Mouse (Mus musculus) MEL (cell line): ENCODE measurements around the gene Ccdc22.

Experiments used
- CHD1 ChIP-seq: IDR thresholded peaks from 2 replicates; pipeline ENCODE4 v1.6.1; 2012; ENCODE audit warnings: low read depth, mild to moderate bottlenecking, inconsistent platforms, low read length, improper control_type of control experiment
- CHD2 ChIP-seq: IDR thresholded peaks from 2 replicates; pipeline ENCODE4 v1.6.1; 2011; ENCODE audit warnings: low read length, improper control_type of control experiment
- CTCF ChIP-seq, 3 experiments: IDR thresholded peaks in 2 of 3; conservative IDR thresholded peaks in 1 of 3; 2 replicates each; pipeline ENCODE4 v1.5.1; 2011 to 2012; ENCODE audit warnings: low read length in 3 of 3, low read depth in 2 of 3, mild to moderate bottlenecking in 2 of 3, improper control_type of control experiment in 1 of 3, inconsistent platforms in 1 of 3, mixed read lengths in 1 of 3, moderate library complexity in 1 of 3; ENCODE audit not compliant: control insufficient read depth in 1 of 3, insufficient read depth in 1 of 3, poor library complexity in 1 of 3, severe bottlenecking in 1 of 3
- E2F4 ChIP-seq: IDR thresholded peaks from 2 replicates; pipeline ENCODE4 v1.6.1; 2011; ENCODE audit warnings: low read depth, low read length, improper control_type of control experiment, borderline replicate concordance
- ELF1 ChIP-seq: IDR thresholded peaks from 2 replicates; pipeline ENCODE4 v1.6.1; 2014; ENCODE audit warnings: low read depth, mild to moderate bottlenecking, inconsistent platforms, low read length, improper control_type of control experiment, moderate library complexity
- EP300 ChIP-seq, 2 experiments: IDR thresholded peaks; 2 replicates each; pipeline ENCODE4 v1.6.1; 2011; ENCODE audit warnings: improper control_type of control experiment in 2 of 2, low read length in 2 of 2, low read depth in 1 of 2, mild to moderate bottlenecking in 1 of 2
- GATA1 ChIP-seq: IDR thresholded peaks from 2 replicates; pipeline ENCODE4 v1.6.1; 2011; ENCODE audit warnings: low read depth, low read length, improper control_type of control experiment
- HCFC1 ChIP-seq: IDR thresholded peaks from 2 replicates; pipeline ENCODE4 v1.6.1; 2012; ENCODE audit warnings: low read depth, mild to moderate bottlenecking, inconsistent platforms, low read length, improper control_type of control experiment, moderate library complexity
- KAT2A ChIP-seq: conservative IDR thresholded peaks from 2 replicates; pipeline ENCODE4 v1.6.1; 2012; ENCODE audit warnings: low read depth, low read length, improper control_type of control experiment, inconsistent platforms
- MAX ChIP-seq: IDR thresholded peaks from 2 replicates; pipeline ENCODE4 v1.6.1; 2011; ENCODE audit warnings: low read length, improper control_type of control experiment
- POLR2A ChIP-seq, 2 experiments: IDR thresholded peaks; 2 replicates each; pipeline ENCODE4 v1.6.1; 2011 to 2012; ENCODE audit warnings: low read length in 2 of 2, mild to moderate bottlenecking in 2 of 2, control low read depth in 1 of 2, improper control_type of control experiment in 1 of 2, low read depth in 1 of 2, moderate library complexity in 1 of 2; ENCODE audit not compliant: control insufficient read depth in 1 of 2, insufficient read depth in 1 of 2, poor library complexity in 1 of 2
- POLR2AphosphoS2 ChIP-seq: IDR thresholded peaks from 2 replicates; pipeline ENCODE4 v1.6.1; 2011; ENCODE audit warnings: low read length, improper control_type of control experiment
- SMC3 ChIP-seq: IDR thresholded peaks from 2 replicates; pipeline ENCODE4 v1.6.1; 2011; ENCODE audit warnings: low read depth, low read length, improper control_type of control experiment

DNA sequence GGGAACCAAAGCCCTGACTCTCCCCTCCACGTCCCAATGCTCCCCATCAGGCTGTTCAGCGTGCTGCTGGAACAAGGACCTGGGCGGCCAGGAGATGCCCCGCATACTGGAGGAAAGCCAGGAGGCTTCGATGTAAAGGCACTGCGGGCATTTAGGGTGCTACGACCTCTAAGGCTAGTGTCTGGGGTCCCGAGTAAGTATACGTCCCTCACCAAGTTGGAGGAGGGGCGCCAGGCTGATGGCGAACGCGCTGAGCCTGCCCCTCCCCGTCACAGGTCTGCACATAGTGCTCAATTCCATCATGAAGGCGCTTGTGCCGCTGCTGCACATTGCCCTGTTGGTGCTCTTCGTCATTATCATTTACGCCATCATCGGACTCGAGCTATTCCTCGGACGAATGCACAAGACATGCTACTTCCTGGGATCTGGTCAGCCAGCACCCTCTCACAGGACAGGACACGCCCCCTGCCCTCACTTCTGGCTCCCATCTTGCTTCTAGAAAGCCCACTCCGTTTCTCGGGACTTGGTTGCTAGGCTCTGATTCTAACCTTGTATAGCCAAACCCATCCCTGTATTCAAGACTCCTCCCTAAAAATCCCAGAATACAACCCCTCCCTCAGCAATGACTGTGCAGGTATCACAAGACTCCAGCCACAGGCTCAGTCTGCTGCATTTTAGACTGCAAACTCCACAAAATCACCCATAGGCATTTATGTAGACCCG lies 5.4 kb upstream of the Ccdc22 start:
- TF ChIP-seq POLR2A (IDR thresholded peaks at IDR 0.05; ENCODE audit: control insufficient read depth in 1 of 2, insufficient read depth in 1 of 2, low read depth in 1 of 2, low read length in 2 of 2, poor library complexity in 1 of 2) (no peak), GATA1 (no peak), CTCF (IDR thresholded peaks at IDR 0.05 in 2 of 3, conservative IDR thresholded peaks at IDR 0.05 in 1 of 3; ENCODE audit: control insufficient read depth in 1 of 3, insufficient read depth in 1 of 3, low read depth in 2 of 3, low read length in 3 of 3, poor library complexity in 1 of 3, severe bottlenecking in 1 of 3) (no peak), CHD1 (no peak), EP300 (IDR thresholded peaks at IDR 0.05; ENCODE audit: low read depth in 1 of 2, low read length in 2 of 2) (no peak), SMC3 (no peak), MAX (no peak), KAT2A (no peak), POLR2AphosphoS2 (no peak), HCFC1 (no peak), CHD2 (no peak), ELF1 (no peak), E2F4 (no peak)
